Mouse (Mus musculus): ENCODE results near the gene Ldlr. TPM values are rescaled to one million over a fixed set of nuclear protein-coding genes. Genes with fewer than 3 reads are reported as not detected.

The Ldlr gene
- polyA plus RNA-seq (2014; fragmentation: Illumina TruSeq; extraction: RNeasy Lipid Tissue Mini Kit (QIAGEN cat#74804)), result 21.2 TPM

DNA sequence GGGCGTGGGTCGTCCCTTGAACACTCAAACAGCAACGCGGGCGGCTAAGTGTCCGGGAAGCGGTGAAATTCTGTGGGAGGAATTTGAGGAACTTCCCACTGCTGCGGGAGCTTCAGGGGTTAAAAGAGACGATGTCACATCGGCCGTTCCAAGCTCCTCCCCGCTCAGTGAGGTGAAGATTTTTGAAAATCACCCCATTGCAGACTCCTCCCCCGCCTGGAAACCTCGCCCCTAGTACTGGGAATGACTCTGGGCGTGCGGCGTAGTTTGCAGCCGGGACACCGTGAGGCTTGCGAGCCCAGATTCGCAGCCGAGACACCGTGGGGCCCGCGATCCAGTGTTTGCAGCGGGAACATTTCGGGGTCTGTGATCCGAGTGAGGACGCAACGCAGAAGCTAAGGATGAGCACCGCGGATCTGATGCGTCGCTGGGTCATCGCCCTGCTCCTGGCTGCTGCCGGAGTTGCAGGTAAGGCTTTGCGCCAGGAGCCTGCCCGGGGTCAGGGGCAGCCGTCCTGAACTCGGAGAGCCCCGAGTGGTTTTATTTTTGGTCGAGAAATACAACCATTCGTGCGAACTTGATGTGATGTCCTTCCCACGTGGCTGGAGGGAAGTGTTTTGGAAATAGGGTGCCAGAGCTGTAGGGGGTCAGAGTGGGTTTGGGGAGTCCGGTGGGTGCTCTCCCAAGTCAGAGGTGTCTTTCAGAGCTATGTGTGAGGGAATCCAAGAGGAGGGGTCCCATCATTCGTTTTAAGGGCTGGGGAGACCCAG, at the start of gene Ldlr:
TSS of gene Ldlr (plus strand) at position 107 of the 770 bp plus-strand sequence.

DNA sequence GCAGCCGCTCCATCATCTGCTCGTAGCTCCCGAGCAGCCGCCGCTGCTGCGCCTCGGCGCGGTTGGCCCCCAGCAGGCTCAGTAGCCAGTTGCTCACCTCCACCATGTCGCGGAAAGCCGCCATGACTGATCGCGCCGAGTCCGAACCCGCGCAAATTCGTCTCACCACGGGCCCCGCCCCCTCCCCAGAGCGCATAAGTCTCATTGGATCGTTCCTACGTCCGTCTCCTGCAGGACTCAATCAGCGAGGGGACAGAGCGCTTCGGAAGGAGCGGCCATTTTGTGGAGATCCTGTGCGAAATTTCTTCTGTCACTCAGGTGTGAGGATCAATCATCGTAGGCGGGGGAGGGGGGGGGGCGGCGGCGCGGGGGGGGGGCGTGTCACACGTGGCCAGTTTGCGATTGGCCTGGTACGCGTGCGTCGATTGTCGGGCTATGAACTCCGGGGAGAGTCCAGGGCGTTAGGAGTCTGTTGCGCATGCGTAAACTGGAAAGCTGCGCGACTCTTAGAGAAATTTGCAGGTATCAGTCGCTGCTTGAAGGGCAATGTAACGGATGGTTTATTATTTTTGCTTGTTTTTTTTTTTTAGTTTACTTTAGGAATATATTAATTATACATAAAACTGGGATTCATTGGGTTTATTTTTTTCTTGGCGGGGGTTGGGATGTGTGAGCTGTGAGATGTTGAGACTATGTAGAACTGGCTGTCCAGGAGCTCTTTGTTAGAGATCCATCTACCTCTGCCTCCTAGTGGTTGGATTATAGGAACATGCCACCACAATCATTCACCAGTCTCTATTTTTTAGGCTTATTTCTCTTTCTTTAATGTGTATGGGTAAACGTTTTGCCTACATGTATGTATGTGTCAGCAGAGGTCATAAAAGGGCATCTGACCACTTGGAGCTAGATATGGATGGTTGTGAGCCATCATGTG, 37.1 kb downstream of the Ldlr start, which contains the start of gene Spc24:
TSS of gene Spc24 (minus strand) at position 149 of the 934 bp plus-strand sequence.

DNA sequence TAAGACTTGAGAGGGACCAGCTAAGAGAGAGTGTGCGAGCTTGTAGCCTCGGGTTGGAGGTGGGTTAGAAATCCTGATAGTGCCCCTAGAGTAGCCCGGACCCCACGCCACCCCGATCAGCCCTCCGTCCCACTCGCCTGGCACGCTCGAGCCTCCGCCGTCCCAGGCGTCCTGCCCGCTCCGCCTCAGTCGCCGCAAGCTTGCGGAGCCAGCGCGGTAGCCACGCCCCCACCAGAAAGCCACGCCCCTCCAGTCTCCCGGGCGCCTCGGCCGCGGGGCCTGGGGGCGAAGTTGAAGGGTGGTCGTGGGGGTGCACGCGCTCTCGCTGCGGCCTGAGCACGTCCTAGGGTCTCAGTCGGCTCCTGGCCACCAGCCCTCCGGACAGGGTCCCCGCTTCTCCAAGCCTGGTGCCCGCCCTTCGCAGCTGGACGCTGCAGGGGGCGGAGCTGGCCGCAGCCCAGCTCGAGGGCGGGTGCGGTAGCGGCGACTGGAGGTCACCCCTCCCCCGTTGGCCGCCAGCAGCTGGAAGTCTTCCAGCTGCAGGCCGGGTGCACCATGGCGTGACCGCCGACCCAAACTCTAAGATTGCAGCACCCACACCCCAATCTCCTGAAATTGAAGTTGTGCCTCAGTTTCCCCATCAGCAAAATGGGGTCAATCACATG, 75.2 kb downstream of the Ldlr start, which contains the start of gene Kank2:
TSS of gene Kank2 (minus strand) at position 400 of the 665 bp plus-strand sequence.

Other genes starting within 250 kb of the Ldlr start
- gene Tmed1, start 213.2 kb upstream of the Ldlr start, polyA plus RNA-seq (2014; fragmentation: Illumina TruSeq; extraction: RNeasy Lipid Tissue Mini Kit (QIAGEN cat#74804)), result 5.1 TPM
- 4.7 TPM for gene AB124611, start 197.3 kb upstream of the Ldlr start, polyA plus RNA-seq (2014; fragmentation: Illumina TruSeq; extraction: RNeasy Lipid Tissue Mini Kit (QIAGEN cat#74804))
- 4.8 TPM for gene Carm1, start 176.6 kb upstream of the Ldlr start, polyA plus RNA-seq (2014; fragmentation: Illumina TruSeq; extraction: RNeasy Lipid Tissue Mini Kit (QIAGEN cat#74804))
- 47.5 TPM for gene Timm29, start 130.8 kb upstream of the Ldlr start, polyA plus RNA-seq (2014; fragmentation: Illumina TruSeq; extraction: RNeasy Lipid Tissue Mini Kit (QIAGEN cat#74804))
- 7.0 TPM for gene Yipf2, start 130.7 kb upstream of the Ldlr start, polyA plus RNA-seq (2014; fragmentation: Illumina TruSeq; extraction: RNeasy Lipid Tissue Mini Kit (QIAGEN cat#74804))
- 6.6 TPM for gene Smarca4, start 107.3 kb upstream of the Ldlr start, polyA plus RNA-seq (2014; fragmentation: Illumina TruSeq; extraction: RNeasy Lipid Tissue Mini Kit (QIAGEN cat#74804))
- gene Spc24, start 36.8 kb downstream of the Ldlr start, polyA plus RNA-seq (2014; fragmentation: Illumina TruSeq; extraction: RNeasy Lipid Tissue Mini Kit (QIAGEN cat#74804)), result 5.9 TPM
- gene Kank2, start 75.3 kb downstream of the Ldlr start, polyA plus RNA-seq (2014; fragmentation: Illumina TruSeq; extraction: RNeasy Lipid Tissue Mini Kit (QIAGEN cat#74804)), result 32.1 TPM
- not detected for gene Angptl8, start 112.0 kb downstream of the Ldlr start, polyA plus RNA-seq (2014; fragmentation: Illumina TruSeq; extraction: RNeasy Lipid Tissue Mini Kit (QIAGEN cat#74804))
- 3.3 TPM for gene Dock6, start 129.2 kb downstream of the Ldlr start, polyA plus RNA-seq (2014; fragmentation: Illumina TruSeq; extraction: RNeasy Lipid Tissue Mini Kit (QIAGEN cat#74804))
- 4.4 TPM for gene Rab3d, start 194.7 kb downstream of the Ldlr start, polyA plus RNA-seq (2014; fragmentation: Illumina TruSeq; extraction: RNeasy Lipid Tissue Mini Kit (QIAGEN cat#74804))
- gene Ccdc159, start 204.0 kb downstream of the Ldlr start, polyA plus RNA-seq (2014; fragmentation: Illumina TruSeq; extraction: RNeasy Lipid Tissue Mini Kit (QIAGEN cat#74804)), result 0.43 TPM
- 0.46 TPM for gene Tmem205, start 204.1 kb downstream of the Ldlr start, polyA plus RNA-seq (2014; fragmentation: Illumina TruSeq; extraction: RNeasy Lipid Tissue Mini Kit (QIAGEN cat#74804))
- 0.40 TPM for gene Plppr2, start 213.6 kb downstream of the Ldlr start, polyA plus RNA-seq (2014; fragmentation: Illumina TruSeq; extraction: RNeasy Lipid Tissue Mini Kit (QIAGEN cat#74804))
- gene Swsap1, start 232.3 kb downstream of the Ldlr start, polyA plus RNA-seq (2014; fragmentation: Illumina TruSeq; extraction: RNeasy Lipid Tissue Mini Kit (QIAGEN cat#74804)), result 4.3 TPM
- gene Epor, start 240.0 kb downstream of the Ldlr start, polyA plus RNA-seq (2014; fragmentation: Illumina TruSeq; extraction: RNeasy Lipid Tissue Mini Kit (QIAGEN cat#74804)), result not detected